Mouse (Mus musculus): ENCODE measurements around the gene Phrf1. TPM values are rescaled to one million over a fixed set of nuclear protein-coding genes. Genes with fewer than 3 reads are reported as not detected.

Gene Phrf1
- polyA plus RNA-seq, 1 experiment from 2014 or later: 46.2 TPM

- H3K9me3 ChIP-seq: no peaks in the 10 kb centered on the region
- H3K4me2 ChIP-seq: no peak overlapping the region
- no peak overlapping the region for H3K4me3 ChIP-seq
- no peak overlapping the region for H3K9ac ChIP-seq
- ATAC-seq (ENCODE audit: extremely low read depth, insufficient number of reproducible peaks, low FRiP score, low TSS enrichment): no peak
- H3K4me1 ChIP-seq: peaks cover 17% of the 10 kb centered on the region
- H3K27ac ChIP-seq (replicated peaks): no peak overlapping the region
- peaks cover 35% of the 10 kb centered on the region for H3K27me3 ChIP-seq (replicated peaks)
- peaks cover 61% of the 10 kb centered on the region for H3K36me3 ChIP-seq
- 75% methylated on average over 3 of the region's 3 CpGs for WGBS
These were observed 69.5 kb downstream of the Phrf1 start for GRCm38 (mm10) chr7:141297926-141298650.

GRCm38 (mm10) chr7:141299175-141299574 lies 70.6 kb downstream of the Phrf1 start:
- H3K36me3 ChIP-seq: peaks cover 72% of the 10 kb centered on the region
- no peak for ATAC-seq (ENCODE audit: extremely low read depth, insufficient number of reproducible peaks, low FRiP score, low TSS enrichment)
- H3K27ac ChIP-seq (replicated peaks): no peak overlapping the region

DNA sequence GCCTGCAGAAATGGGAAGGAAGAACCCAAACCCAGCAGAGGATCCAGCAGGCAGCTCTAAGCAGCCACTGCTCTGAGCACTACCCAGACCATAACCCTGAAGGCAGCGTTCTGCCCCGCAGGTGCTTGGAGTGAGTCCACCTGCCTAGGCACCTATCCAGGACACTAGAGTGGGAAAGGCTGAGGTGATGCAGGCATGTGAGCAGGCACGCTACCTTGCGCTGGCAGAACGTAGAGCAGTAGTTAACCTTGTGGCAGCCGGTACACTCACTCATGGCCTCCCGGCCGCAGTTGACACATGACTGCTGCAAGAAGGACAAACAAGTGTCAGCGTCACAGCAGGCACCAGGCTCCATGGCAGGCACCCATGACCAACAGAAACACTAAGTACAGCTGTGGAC lies 72.8 kb downstream of the Phrf1 start:
- H3K9ac ChIP-seq: no peak overlapping the region
- 88% methylated on average over 9 of the region's 9 CpGs for WGBS
- H3K27me3 ChIP-seq (replicated peaks): peaks cover 2% of the 10 kb centered on the region; the same call in 1 of the 2 replicates
- no peaks in the 10 kb centered on the region for H3K4me1 ChIP-seq
- no peak overlapping the region for H3K27ac ChIP-seq (replicated peaks)
- H3K9me3 ChIP-seq: no peaks in the 10 kb centered on the region
- no peak overlapping the region for H3K4me2 ChIP-seq
- no peak for ATAC-seq (ENCODE audit: extremely low read depth, insufficient number of reproducible peaks, low FRiP score, low TSS enrichment)
- H3K36me3 ChIP-seq: peaks cover 94% of the 10 kb centered on the region
- H3K4me3 ChIP-seq: no peak overlapping the region

More at GRCm38 (mm10) chr7:141299175-141299574, 70.6 kb downstream of the Phrf1 start:
- peaks cover 25% of the 10 kb centered on the region for H3K27me3 ChIP-seq (replicated peaks)
- peaks cover 8% of the 10 kb centered on the region for H3K4me1 ChIP-seq
- H3K9me3 ChIP-seq: no peaks in the 10 kb centered on the region
- 88% methylated on average over 8 of the region's 8 CpGs for WGBS
- H3K4me3 ChIP-seq: no peak overlapping the region
- H3K4me2 ChIP-seq: no peak overlapping the region
- H3K9ac ChIP-seq: no peak overlapping the region

DNA sequence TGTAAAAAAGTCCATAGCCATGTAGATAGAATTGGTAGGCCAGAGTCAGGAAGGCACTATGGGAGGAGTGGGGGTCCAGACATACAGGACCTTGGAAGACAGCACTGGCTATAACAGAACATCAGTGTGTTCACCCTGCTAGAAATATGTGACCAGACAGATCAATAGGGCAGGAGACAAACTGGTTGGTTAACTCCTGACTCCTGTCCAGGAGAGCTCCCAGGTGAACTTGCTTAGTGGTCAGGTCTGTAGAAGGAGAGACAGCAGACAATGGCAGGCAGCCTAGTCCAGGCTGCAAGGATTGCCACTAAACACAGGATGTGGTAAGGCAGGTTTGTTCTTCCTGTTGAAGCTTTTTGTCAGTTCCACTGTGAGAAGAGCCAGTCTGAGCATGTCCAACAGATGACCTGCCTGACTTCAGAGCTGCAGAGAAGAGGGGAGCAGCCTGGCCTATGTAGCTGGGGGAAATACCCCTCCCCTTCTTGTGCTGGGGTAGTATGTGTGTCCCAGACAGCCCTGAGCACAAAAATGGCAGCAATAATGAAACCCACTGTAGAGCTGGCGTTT lies 74.2 kb downstream of the Phrf1 start:
- no peak overlapping the region for H3K27ac ChIP-seq (replicated peaks)
- H3K4me1 ChIP-seq: no peaks in the 10 kb centered on the region
- no peaks in the 10 kb centered on the region for H3K27me3 ChIP-seq (replicated peaks)
- 91% methylated on average over 1 of the region's 1 CpGs for WGBS
- H3K9me3 ChIP-seq: no peaks in the 10 kb centered on the region
- H3K36me3 ChIP-seq: peaks cover 96% of the 10 kb centered on the region
- no peak for ATAC-seq (ENCODE audit: extremely low read depth, insufficient number of reproducible peaks, low FRiP score, low TSS enrichment)
- no peak overlapping the region for H3K9ac ChIP-seq
- no peak overlapping the region for H3K4me3 ChIP-seq
- H3K4me2 ChIP-seq: no peak overlapping the region

GRCm38 (mm10) chr7:141304537-141304936 lies 76.0 kb downstream of the Phrf1 start:
- H3K27me3 ChIP-seq (replicated peaks): no peaks in the 10 kb centered on the region
- 0 out of 2 replicates have a peak, but pooled peaks cover 3% of the 10 kb centered on the region for H3K4me1 ChIP-seq
- WGBS: 89% methylated on average over 4 of the region's 4 CpGs
- no peak overlapping the region for H3K4me3 ChIP-seq
- no peak overlapping the region for H3K27ac ChIP-seq (replicated peaks)
- H3K36me3 ChIP-seq: peaks cover 99% of the 10 kb centered on the region
- ATAC-seq (ENCODE audit: extremely low read depth, insufficient number of reproducible peaks, low FRiP score, low TSS enrichment): no peak
- no peaks in the 10 kb centered on the region for H3K9me3 ChIP-seq
- H3K9ac ChIP-seq: no peak overlapping the region
- H3K4me2 ChIP-seq: no peak overlapping the region

MicroRNA genes within 50 kb of the gene (microRNA counts, 519-probe panel; counts per million panel counts)
- 5,378 counts per million, percentile 89 among the panel's probes with 10 or more counts for microRNA mmu-miR-210

Small RNA genes within 50 kb of the gene (microRNA-seq; reads per million reads assigned to microRNA genes)
- gene Mir210: 1,072 reads per million, percentile 80 among the genes with 10 or more reads in this experiment

Other genes starting within 250 kb of the Phrf1 start
- 73.2 and 78.1 TPM in 2 replicates for gene Ifitm3, start 218.0 kb upstream of the Phrf1 start, polyA plus RNA-seq (2015; fragmentation: Nextera tagmentation; extraction: Ambion mirVana)
- gene Ifitm6, start 210.9 kb upstream of the Phrf1 start, polyA plus RNA-seq (2015; fragmentation: Nextera tagmentation; extraction: Ambion mirVana): 0.24 and 0.31 TPM in 2 replicates
- not detected in 2 replicates for gene Gm17387, start 199.7 kb upstream of the Phrf1 start, polyA plus RNA-seq (2015; fragmentation: Nextera tagmentation; extraction: Ambion mirVana)
- 1.6 and 2.7 TPM in 2 replicates for gene B4galnt4, start 167.7 kb upstream of the Phrf1 start, polyA plus RNA-seq (2015; fragmentation: Nextera tagmentation; extraction: Ambion mirVana)
- gene Pkp3, start 150.6 kb upstream of the Phrf1 start, polyA plus RNA-seq (2015; fragmentation: Nextera tagmentation; extraction: Ambion mirVana): 0.31 and 0.72 TPM in 2 replicates
- 3.4 and 3.5 TPM in 2 replicates for gene Sigirr, start 128.2 kb upstream of the Phrf1 start, polyA plus RNA-seq (2015; fragmentation: Nextera tagmentation; extraction: Ambion mirVana)
- gene Ano9, start 111.0 kb upstream of the Phrf1 start, polyA plus RNA-seq (2015; fragmentation: Nextera tagmentation; extraction: Ambion mirVana): 0.21 and 0.23 TPM in 2 replicates
- 57.9 and 66.4 TPM in 2 replicates for gene Ptdss2, start 106.4 kb upstream of the Phrf1 start, polyA plus RNA-seq (2015; fragmentation: Nextera tagmentation; extraction: Ambion mirVana)
- 92.2 and 102 TPM in 2 replicates for gene Rnh1, start 55.9 kb upstream of the Phrf1 start, polyA plus RNA-seq (2015; fragmentation: Nextera tagmentation; extraction: Ambion mirVana)
- 67.5 and 90.7 TPM in 2 replicates for gene Hras, start 34.8 kb upstream of the Phrf1 start, polyA plus RNA-seq (2015; fragmentation: Nextera tagmentation; extraction: Ambion mirVana)
- 3.1 and 3.3 TPM in 2 replicates for gene Lrrc56, start 34.6 kb upstream of the Phrf1 start, polyA plus RNA-seq (2015; fragmentation: Nextera tagmentation; extraction: Ambion mirVana)
- 0.56 and 0.72 TPM in 2 replicates for gene Lmntd2, start 14.7 kb upstream of the Phrf1 start, polyA plus RNA-seq (2015; fragmentation: Nextera tagmentation; extraction: Ambion mirVana)
- gene Rassf7, start 12.9 kb upstream of the Phrf1 start, polyA plus RNA-seq (2015; fragmentation: Nextera tagmentation; extraction: Ambion mirVana): 15.1 and 15.3 TPM in 2 replicates
- gene Irf7, start 37.7 kb downstream of the Phrf1 start, polyA plus RNA-seq (2015; fragmentation: Nextera tagmentation; extraction: Ambion mirVana): 3.4 and 4.2 TPM in 2 replicates
- not detected in 2 replicates for gene Cdhr5, start 48.0 kb downstream of the Phrf1 start, polyA plus RNA-seq (2015; fragmentation: Nextera tagmentation; extraction: Ambion mirVana)
- gene Sct, start 50.3 kb downstream of the Phrf1 start, polyA plus RNA-seq (2015; fragmentation: Nextera tagmentation; extraction: Ambion mirVana): 0.88 and 1.5 TPM in 2 replicates
- gene Drd4, start 63.2 kb downstream of the Phrf1 start, polyA plus RNA-seq (2015; fragmentation: Nextera tagmentation; extraction: Ambion mirVana): 0.05 TPM in 1 of 2 replicates, not detected in the other
- gene Deaf1, start 98.9 kb downstream of the Phrf1 start, polyA plus RNA-seq (2015; fragmentation: Nextera tagmentation; extraction: Ambion mirVana): 35.5 and 37.4 TPM in 2 replicates
- 33.2 and 39.9 TPM in 2 replicates for gene Tmem80, start 99.0 kb downstream of the Phrf1 start, polyA plus RNA-seq (2015; fragmentation: Nextera tagmentation; extraction: Ambion mirVana)
- 1.4 TPM in 2 replicates for gene Eps8l2, start 110.1 kb downstream of the Phrf1 start, polyA plus RNA-seq (2015; fragmentation: Nextera tagmentation; extraction: Ambion mirVana)
- 248 and 250 TPM in 2 replicates for gene Taldo1, start 163.4 kb downstream of the Phrf1 start, polyA plus RNA-seq (2015; fragmentation: Nextera tagmentation; extraction: Ambion mirVana)
- 27.0 and 29.9 TPM in 2 replicates for gene Gatd1, start 185.4 kb downstream of the Phrf1 start, polyA plus RNA-seq (2015; fragmentation: Nextera tagmentation; extraction: Ambion mirVana)
- gene Cend1, start 200.7 kb downstream of the Phrf1 start, polyA plus RNA-seq (2015; fragmentation: Nextera tagmentation; extraction: Ambion mirVana): 8.1 and 9.8 TPM in 2 replicates
- 17.3 and 19.1 TPM in 2 replicates for gene Slc25a22, start 209.1 kb downstream of the Phrf1 start, polyA plus RNA-seq (2015; fragmentation: Nextera tagmentation; extraction: Ambion mirVana)
- 8.1 and 9.4 TPM in 2 replicates for gene Pidd1, start 215.2 kb downstream of the Phrf1 start, polyA plus RNA-seq (2015; fragmentation: Nextera tagmentation; extraction: Ambion mirVana)
- 871 and 874 TPM in 2 replicates for gene Rplp2, start 218.6 kb downstream of the Phrf1 start, polyA plus RNA-seq (2015; fragmentation: Nextera tagmentation; extraction: Ambion mirVana)
- gene Pnpla2, start 226.4 kb downstream of the Phrf1 start, polyA plus RNA-seq (2015; fragmentation: Nextera tagmentation; extraction: Ambion mirVana): 42.6 and 45.7 TPM in 2 replicates
- gene Cracr2b, start 232.3 kb downstream of the Phrf1 start, polyA plus RNA-seq (2015; fragmentation: Nextera tagmentation; extraction: Ambion mirVana): 20.2 and 23.0 TPM in 2 replicates
- gene Cd151, start 238.6 kb downstream of the Phrf1 start, polyA plus RNA-seq (2015; fragmentation: Nextera tagmentation; extraction: Ambion mirVana): 28.5 and 31.4 TPM in 2 replicates
- 67.3 and 76.3 TPM in 2 replicates for gene Polr2l, start 246.3 kb downstream of the Phrf1 start, polyA plus RNA-seq (2015; fragmentation: Nextera tagmentation; extraction: Ambion mirVana)
- 64.5 and 68.8 TPM in 2 replicates for gene Tspan4, start 246.5 kb downstream of the Phrf1 start, polyA plus RNA-seq (2015; fragmentation: Nextera tagmentation; extraction: Ambion mirVana)

Measured in heart, embryonic 13.5 days (tissue).